Mouse (Mus musculus) limb, embryonic 13.5 days (tissue): ENCODE data around the gene Armc10. TPM values are rescaled to one million over a fixed set of nuclear protein-coding genes. Genes with fewer than 3 reads are reported as not detected.
A peak's percentile ranks its signal among the peaks of the same experiment; 100 is the strongest.
"Not testable (repeated sequence)": the region's sequence is repeated elsewhere in the genome, so short reads cannot be mapped to it uniquely, and the experiment has no call there.

ENCODE experiments used
- ATAC-seq: fragments of 200-750 bp; cut with Nextera tagmentation; 2 replicates; pipeline ENCODE4 v1.8.0; 2017; ENCODE audit warnings: low read depth, moderate number of reproducible peaks, moderate TSS enrichment; ENCODE audit not compliant: low FRiP score
- H3K27ac ChIP-seq: fragments of 300-500 bp; sonication (generic); 2 replicates; pipeline ENCODE4 v1.5.1; 2015; ENCODE audit warnings: inconsistent platforms, mild to moderate bottlenecking, moderate library complexity
- H3K27me3 ChIP-seq: fragments of 300-500 bp; sonication (generic); 2 replicates; pipeline ENCODE4 v1.6.1; 2015; ENCODE audit warnings: mild to moderate bottlenecking, inconsistent platforms
- H3K36me3 ChIP-seq: fragments of 300-500 bp; sonication (generic); 2 replicates; pipeline ENCODE4 v1.6.1; 2015; ENCODE audit warnings: inconsistent platforms, mild to moderate bottlenecking, moderate library complexity
- H3K4me1 ChIP-seq: fragments of 300-500 bp; sonication (generic); 2 replicates; pipeline ENCODE4 v1.6.1; 2015; ENCODE audit warnings: inconsistent platforms
- H3K4me2 ChIP-seq: fragments of 300-500 bp; sonication (generic); replicated peaks from 2 replicates; pipeline ENCODE4 v1.6.1; 2015; ENCODE audit warnings: inconsistent platforms, mild to moderate bottlenecking, moderate library complexity
- H3K4me3 ChIP-seq: fragments of 300-500 bp; sonication (generic); 2 replicates; pipeline ENCODE4 v1.5.1; 2015; ENCODE audit warnings: moderate library complexity, mild to moderate bottlenecking, inconsistent platforms
- H3K9ac ChIP-seq: fragments of 300-500 bp; sonication (generic); 2 replicates; pipeline ENCODE4 v1.6.1; 2015; ENCODE audit warnings: mild to moderate bottlenecking, inconsistent platforms
- H3K9me3 ChIP-seq: fragments of 300-500 bp; sonication (generic); 2 replicates; pipeline ENCODE4 v1.6.1; 2016; ENCODE audit warnings: inconsistent platforms
- WGBS: fragments of 180-500 bp; shearing (Covaris S2); methylation state at CpG from one replicate; pipeline ENCODE4 v1.1.7; 2015; 5-methylcytosine and 5-hydroxymethylcytosine counted together
- polyA plus RNA-seq: library from polyadenylated mRNA; unstranded; fragments of >200 nt; fragmentation: Nextera tagmentation; extraction: Ambion mirVana; gene quantifications from 2 replicates; pipeline ENCODE4 v1.2.1, GENCODE M21; 2015

Gene Armc10
- polyA plus RNA-seq, 1 experiment from 2014 or later: 54.4 TPM

DNA sequence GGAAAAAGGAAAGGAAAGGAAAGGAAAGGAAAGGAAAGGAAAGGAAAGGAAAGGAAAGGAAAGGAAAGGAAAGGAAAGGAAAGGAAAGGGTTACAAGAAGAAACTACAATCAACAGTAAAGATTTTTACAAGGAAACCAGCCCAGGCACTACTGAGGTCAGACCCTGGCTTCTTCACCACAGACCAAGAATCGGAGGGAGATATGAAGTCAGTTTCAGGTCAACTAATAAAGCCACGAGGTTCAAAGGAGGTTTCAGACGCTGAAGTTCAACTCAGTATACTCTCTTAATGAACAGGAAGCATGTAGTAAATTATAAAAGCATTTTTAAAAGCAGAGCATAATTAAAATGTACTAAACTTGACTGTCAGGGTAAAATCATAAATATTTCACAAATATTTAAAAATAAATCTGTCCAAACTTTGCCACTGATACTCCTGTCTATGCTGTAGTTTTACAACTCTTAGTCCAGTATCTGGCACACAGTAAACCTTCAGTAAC, 47.8 kb downstream of the Armc10 start:
- Histone ChIP-seq H3K27ac (no peak overlapping the region), H3K36me3 (no peaks in the 10 kb centered on the region), H3K4me2 (no peak overlapping the region), H3K4me3 (no peak overlapping the region), H3K27me3 (no peaks in the 10 kb centered on the region), H3K9me3 (no peaks in the 10 kb centered on the region), H3K4me1 (no peaks in the 10 kb centered on the region), H3K9ac (no peak overlapping the region)
- whole genome bisulfite sequencing: 18% methylated on average over 3 of the region's 3 CpGs
- no peak for ATAC-seq

DNA sequence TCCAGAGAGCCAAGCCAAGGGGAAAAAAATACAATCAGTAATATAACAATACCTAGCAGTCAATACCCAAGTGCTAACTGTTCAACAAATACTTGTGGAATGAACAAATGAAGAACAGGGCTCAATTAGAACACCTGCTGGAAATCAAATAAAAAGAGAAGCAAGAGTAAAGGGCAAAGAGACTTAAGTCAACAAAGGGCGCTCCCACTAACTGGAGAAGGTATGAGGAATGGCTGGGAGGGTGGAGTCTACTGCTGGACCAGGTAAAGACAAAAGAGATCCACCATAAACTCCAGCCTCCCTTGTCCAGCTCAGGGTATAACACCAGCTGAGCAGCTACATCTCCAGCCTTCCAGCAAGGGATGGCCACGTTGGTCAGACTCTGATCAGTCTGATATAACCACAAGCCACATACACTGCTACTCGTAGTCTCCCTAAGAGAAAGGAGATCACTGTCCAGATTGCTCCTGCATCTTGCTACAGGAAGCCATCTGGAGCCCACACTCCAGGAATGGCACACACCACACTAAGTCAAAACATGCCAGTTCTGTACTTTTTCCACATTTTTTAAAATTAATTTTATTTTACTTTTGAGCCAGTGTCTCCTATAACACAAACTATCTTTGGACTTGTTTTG, 49.4 kb downstream of the Armc10 start:
- Histone ChIP-seq H3K36me3 (no peaks in the 10 kb centered on the region), H3K4me2 (no peak overlapping the region), H3K4me3 (no peak overlapping the region), H3K27me3 (no peaks in the 10 kb centered on the region), H3K27ac (no peak overlapping the region), H3K9ac (no peak overlapping the region), H3K9me3 (no peaks in the 10 kb centered on the region), H3K4me1 (no peaks in the 10 kb centered on the region)
- 79% methylated on average over 3 of the region's 3 CpGs for WGBS
- ATAC-seq: no peak

DNA sequence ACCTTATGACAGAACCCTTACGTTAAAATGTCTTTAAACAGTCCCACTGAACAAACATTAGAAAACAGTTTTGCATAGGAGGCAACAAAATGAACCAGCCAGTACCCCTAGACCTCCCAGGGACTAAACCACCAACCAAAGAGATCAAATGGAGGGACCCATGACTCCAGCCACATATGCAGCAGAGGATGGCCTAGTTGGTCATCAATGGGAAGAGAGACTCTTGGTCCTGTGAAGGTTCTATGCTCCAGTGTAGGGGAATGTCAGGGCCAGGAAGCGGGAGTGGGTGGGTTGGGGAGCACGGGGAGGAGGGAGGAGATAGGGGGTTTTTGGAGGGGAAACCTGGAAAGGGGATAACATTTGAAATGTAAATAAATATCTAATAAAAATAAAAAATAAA, 53.9 kb downstream of the Armc10 start:
- not testable (repeated sequence) for H3K4me1 ChIP-seq, H3K4me2 ChIP-seq, H3K9me3 ChIP-seq, ATAC-seq, H3K36me3 ChIP-seq, H3K4me3 ChIP-seq, H3K9ac ChIP-seq, H3K27ac ChIP-seq, H3K27me3 ChIP-seq
- WGBS: 88% methylated on average over 3 of the region's 3 CpGs

DNA sequence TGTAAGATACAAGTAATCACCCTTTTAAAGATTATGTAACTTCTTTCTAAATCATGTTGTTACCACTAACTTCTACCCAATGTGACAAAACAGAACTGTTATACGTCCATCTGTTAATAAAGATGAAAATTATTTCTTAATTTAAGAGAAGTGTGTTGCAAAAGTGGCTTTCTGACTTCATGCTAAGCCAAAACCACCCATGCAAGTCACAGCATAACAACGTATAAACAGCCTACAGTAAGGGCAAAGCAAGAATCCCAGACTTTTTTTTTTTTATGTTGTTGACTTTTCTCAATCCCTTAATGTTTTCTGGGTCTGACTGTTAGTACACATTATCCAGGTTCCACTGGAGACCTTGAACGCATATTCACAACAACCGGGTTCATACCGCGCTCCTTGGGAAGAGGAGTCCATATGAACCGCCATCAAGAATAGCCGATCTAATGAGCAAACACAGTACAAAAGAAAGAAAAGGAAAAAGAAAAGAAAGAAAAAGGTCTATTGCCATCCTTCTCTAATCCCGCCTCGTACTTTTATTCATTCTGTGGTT, 54.7 kb downstream of the Armc10 start:
- H3K4me3 ChIP-seq: peak overlapping the region; percentile 68
- no peaks in the 10 kb centered on the region for H3K36me3 ChIP-seq
- 0 out of 2 replicates have a peak, but pooled peaks cover 4% of the 10 kb centered on the region for H3K4me1 ChIP-seq
- 16% methylated on average over 10 of the region's 10 CpGs for WGBS
- H3K9me3 ChIP-seq: no peaks in the 10 kb centered on the region
- H3K27me3 ChIP-seq: no peaks in the 10 kb centered on the region
- ATAC-seq: no peak
- no peak overlapping the region for H3K9ac ChIP-seq
- peak overlapping the region; percentile 83 for H3K4me2 ChIP-seq
- H3K27ac ChIP-seq: no peak overlapping the region

GRCm38 (mm10) chr5:21700934-21701333, 55.3 kb downstream of the Armc10 start:
- Histone ChIP-seq H3K4me1 (0 out of 2 replicates have a peak, but pooled peaks cover 4% of the 10 kb centered on the region), H3K27ac (no peak overlapping the region), H3K9ac (peak overlapping the region; percentile 60), H3K27me3 (no peaks in the 10 kb centered on the region), H3K4me2 (peak overlapping the region; percentile 83), H3K36me3 (no peaks in the 10 kb centered on the region), H3K9me3 (no peaks in the 10 kb centered on the region), H3K4me3 (peak overlapping the region; percentile 68)
- under 1% methylated on average over 22 of the region's 22 CpGs for WGBS
- ATAC-seq: peak; percentile 55; the same call in 1 of the 2 replicates

- under 1% methylated on average over 59 of the region's 59 CpGs for WGBS
- Histone ChIP-seq H3K4me1 (0 out of 2 replicates have a peak, but pooled peaks cover 4% of the 10 kb centered on the region), H3K4me2 (peak within 1 kb of the TSS; percentile 83)
These were observed 55.9 kb downstream of the Armc10 start, which contains the start of gene Napepld for GRCm38 (mm10) chr5:21701351-21702008. Gene Napepld, minus strand, starts transcription at chr5:21701396.

DNA sequence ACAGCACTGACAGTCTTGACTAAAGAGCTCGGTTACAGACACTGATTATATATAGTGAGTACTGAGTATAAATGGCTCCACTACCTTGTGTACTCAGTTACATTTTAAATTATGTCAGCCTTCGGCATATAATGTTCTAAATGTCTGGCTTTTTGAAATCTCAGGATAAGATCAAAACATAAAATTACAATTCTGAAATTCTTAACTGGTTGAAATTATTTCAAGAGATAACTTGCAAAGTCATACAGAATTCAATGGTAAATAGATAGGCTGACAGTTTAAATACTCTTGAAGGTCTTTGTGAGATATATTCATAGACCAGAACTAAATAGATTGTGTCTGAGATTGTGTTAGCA, 56.4 kb downstream of the Armc10 start:
- Histone ChIP-seq H3K4me3 (peak overlapping the region; percentile 68), H3K36me3 (no peaks in the 10 kb centered on the region), H3K27me3 (no peaks in the 10 kb centered on the region), H3K4me2 (peak overlapping the region; percentile 83), H3K4me1 (0 out of 2 replicates have a peak, but pooled peaks cover 4% of the 10 kb centered on the region), H3K9ac (peak overlapping the region; percentile 86; the same call in 1 of the 2 replicates), H3K9me3 (no peaks in the 10 kb centered on the region), H3K27ac (peak overlapping the region; percentile 91)
- WGBS: 60% methylated on average over 2 of the region's 2 CpGs
- no peak for ATAC-seq

More at GRCm38 (mm10) chr5:21701351-21702008, 55.9 kb downstream of the Armc10 start, which contains the start of gene Napepld:
- peak within 1 kb of the TSS; percentile 86 for H3K9ac ChIP-seq
- peak within 1 kb of the TSS; percentile 91 for H3K27ac ChIP-seq
- no peaks in the 10 kb centered on the region for H3K36me3 ChIP-seq
- H3K9me3 ChIP-seq: no peaks in the 10 kb centered on the region
- H3K4me3 ChIP-seq: peak within 1 kb of the TSS; percentile 68
- no peaks in the 10 kb centered on the region for H3K27me3 ChIP-seq
- peak; percentile 99 for ATAC-seq

- no peak for ATAC-seq
- Histone ChIP-seq H3K4me3 (no peak overlapping the region), H3K27ac (no peak overlapping the region), H3K9me3 (no peaks in the 10 kb centered on the region), H3K9ac (no peak overlapping the region), H3K36me3 (no peaks in the 10 kb centered on the region), H3K4me1 (0 out of 2 replicates have a peak, but pooled peaks cover 4% of the 10 kb centered on the region), H3K4me2 (no peak overlapping the region), H3K27me3 (no peaks in the 10 kb centered on the region)
- WGBS: 83% methylated on average over 6 of the region's 6 CpGs
These were observed 57.4 kb downstream of the Armc10 start for GRCm38 (mm10) chr5:21702873-21703475.

GRCm38 (mm10) chr5:21703708-21704107, 58.1 kb downstream of the Armc10 start:
- Histone ChIP-seq H3K27me3 (no peaks in the 10 kb centered on the region), H3K4me1 (0 out of 2 replicates have a peak, but pooled peaks cover 4% of the 10 kb centered on the region), H3K4me2 (no peak overlapping the region), H3K36me3 (no peaks in the 10 kb centered on the region), H3K4me3 (no peak overlapping the region), H3K9me3 (no peaks in the 10 kb centered on the region), H3K27ac (no peak overlapping the region), H3K9ac (no peak overlapping the region)
- no peak for ATAC-seq
- 90% methylated on average over 3 of the region's 3 CpGs for WGBS

- Histone ChIP-seq H3K36me3 (no peaks in the 10 kb centered on the region), H3K9me3 (no peaks in the 10 kb centered on the region), H3K9ac (no peak overlapping the region), H3K27ac (no peak overlapping the region), H3K4me3 (no peak overlapping the region), H3K27me3 (no peaks in the 10 kb centered on the region), H3K4me1 (no peaks in the 10 kb centered on the region), H3K4me2 (no peak overlapping the region)
- no peak for ATAC-seq
- WGBS: 94% methylated on average over 4 of the region's 4 CpGs
These were observed 60.9 kb downstream of the Armc10 start for GRCm38 (mm10) chr5:21706546-21706945.

DNA sequence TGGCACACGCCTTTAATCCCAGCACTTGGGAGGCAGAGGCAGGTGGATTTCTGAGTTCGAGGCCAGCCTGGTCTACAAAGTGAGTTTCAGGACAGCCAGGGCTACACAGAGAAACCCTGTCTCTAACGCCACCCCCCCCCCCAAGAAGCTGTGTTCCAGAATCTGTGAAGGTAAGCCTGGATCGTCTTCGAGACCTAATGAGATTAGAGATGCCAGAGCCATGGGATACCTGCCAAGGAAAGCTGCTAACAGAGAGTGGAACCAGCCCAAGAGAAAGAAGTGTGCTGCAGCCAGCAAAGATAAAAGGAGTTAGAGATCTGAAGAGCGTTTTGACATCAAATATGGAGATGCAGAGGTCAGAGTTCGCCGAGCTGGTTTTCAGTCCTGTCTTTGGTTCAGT, 62.4 kb downstream of the Armc10 start:
- ATAC-seq: not testable (repeated sequence)
- WGBS: 88% methylated on average over 8 of the region's 8 CpGs

More for the DNA sequence above, 62.4 kb downstream of the Armc10 start:
- not testable (repeated sequence) for H3K27ac ChIP-seq, H3K27me3 ChIP-seq, H3K9me3 ChIP-seq, H3K4me2 ChIP-seq, H3K36me3 ChIP-seq, H3K9ac ChIP-seq, H3K4me1 ChIP-seq, H3K4me3 ChIP-seq
